9 mouse cellular contexts compared by ENCODE assay signal in the genomic region with DNA sequence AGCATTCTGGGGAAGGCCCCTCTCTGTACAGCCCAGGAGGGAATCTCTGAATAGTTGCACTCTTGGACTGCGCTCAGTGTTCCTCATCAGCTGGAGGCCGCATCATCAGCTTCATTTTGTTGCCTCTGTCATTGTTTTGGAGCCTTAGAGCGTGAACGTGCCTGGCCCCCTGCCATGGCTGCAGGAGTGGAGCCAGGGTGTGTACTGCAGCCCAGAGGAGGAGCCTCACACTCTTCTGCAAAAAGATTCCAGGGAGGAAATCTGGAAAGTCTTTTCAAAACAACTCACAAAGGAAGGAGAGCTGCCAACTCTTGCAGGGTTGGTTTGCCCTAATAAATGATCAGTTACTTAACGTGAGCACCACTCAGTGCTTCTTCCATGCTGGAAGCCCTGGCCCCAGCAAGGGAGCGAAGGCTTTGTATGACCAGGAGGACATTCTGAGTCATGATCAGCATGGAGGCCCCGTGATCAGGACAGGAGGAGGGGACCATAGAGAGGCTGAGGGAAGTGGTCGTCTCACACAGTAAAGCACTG. TPM values are rescaled to one million over a fixed set of nuclear protein-coding genes. Genes with fewer than 3 reads are reported as not detected.
DNase-seq lines count a peak whose midpoint lies in the region; ATAC-seq and TF ChIP-seq lines count a peak whose summit lies in the region.
"Had no signal": no experiment of that assay in that cellular context is flagged by ENCODE, and none has a peak within 500 bp of the region (broad histone marks: within the 10 kb centered on the region; RNA-seq: fewer than 3 reads in every experiment).

No protein-coding gene starts in this region.

- no peak for TF ChIP-seq CTCF in E14TG2a.4 (conservative IDR thresholded peaks at IDR 0.05; ENCODE audit: low read length)

- peaks cover 79% of the 10 kb centered on the region for H3K4me1 ChIP-seq in E14TG2a.4 (replicated peaks; ENCODE audit: low read depth, low read length)
- H3K4me1 ChIP-seq in hindbrain, embryonic 11.5 days (replicated peaks; ENCODE audit: control insufficient read depth, insufficient read depth, low read length) = no peaks in the 10 kb centered on the region; the same call in 1 of the 2 replicates
- H3K4me1 ChIP-seq in midbrain, embryonic 10.5 days = peaks cover 10% of the 10 kb centered on the region

- DNase-seq in cerebellum, adult 8-10 months = peak; percentile 43
- DNase-seq in frontal cortex, postnatal 25 days (ENCODE audit: low spot score in 2 of 2) = peak; percentile 54 to 69
- DNase-seq in hindbrain, embryonic 11.5 days (ENCODE audit: low spot score) = peak; percentile 33
- DNase-seq in layer of hippocampus, adult 9-10 months (ENCODE audit: low spot score) = peak; percentile 52
- DNase-seq in midbrain, embryonic 10.5 days (ENCODE audit: low spot score) = no peak
- peak; percentile 78 for DNase-seq in right cerebral cortex, postnatal 4 days
- DNase-seq in thymus, postnatal 25 days = no peak

- 28% methylated on average over 8 of the region's 8 CpGs for WGBS in hindbrain, embryonic 11.5 days
- WGBS in midbrain, embryonic 10.5 days = 32% methylated on average over 8 of the region's 8 CpGs

- no peaks in the 10 kb centered on the region for H3K9me3 ChIP-seq in E14TG2a.4 (ENCODE audit: low read length)
- H3K9me3 ChIP-seq in hindbrain, embryonic 11.5 days (ENCODE audit: control insufficient read depth, low read length) = no peaks in the 10 kb centered on the region
- H3K9me3 ChIP-seq in midbrain, embryonic 10.5 days (replicated peaks) = no peaks in the 10 kb centered on the region

- no peak overlapping the region for H3K9ac ChIP-seq in hindbrain, embryonic 11.5 days (ENCODE audit: low read depth, low read length)
- H3K9ac ChIP-seq: liver, embryonic 14.5 days had no signal

- no peaks in the 10 kb centered on the region for H3K27me3 ChIP-seq in E14TG2a.4 (ENCODE audit: insufficient read depth, low read length)
- no peaks in the 10 kb centered on the region for H3K27me3 ChIP-seq in hindbrain, embryonic 11.5 days (ENCODE audit: control insufficient read depth, insufficient read depth, low read length)
- no peaks in the 10 kb centered on the region for H3K27me3 ChIP-seq in midbrain, embryonic 10.5 days (ENCODE audit: low read depth, poor library complexity, severe bottlenecking)

- no peaks in the 10 kb centered on the region for H3K36me3 ChIP-seq in E14TG2a.4 (ENCODE audit: insufficient read depth, low read length)
- no peaks in the 10 kb centered on the region for H3K36me3 ChIP-seq in hindbrain, embryonic 11.5 days (ENCODE audit: control insufficient read depth, insufficient read depth, low read length)
- H3K36me3 ChIP-seq in midbrain, embryonic 10.5 days = peaks cover 18% of the 10 kb centered on the region

- peak overlapping the region; percentile 30 for H3K4me3 ChIP-seq in E14TG2a.4 (replicated peaks; ENCODE audit: low read length)
- H3K4me3 ChIP-seq in hindbrain, embryonic 11.5 days (ENCODE audit: low read depth, low read length) = no peak overlapping the region
- no peak overlapping the region for H3K4me3 ChIP-seq in midbrain, embryonic 10.5 days

- H3K27ac ChIP-seq in hindbrain, embryonic 11.5 days (ENCODE audit: low read depth, low read length) = peak overlapping the region; percentile 49
- peak overlapping the region; percentile 73 for H3K27ac ChIP-seq in midbrain, embryonic 10.5 days (replicated peaks)
- H3K27ac ChIP-seq: liver, embryonic 14.5 days had no signal

- ATAC-seq in hindbrain, embryonic 11.5 days (ENCODE audit: low FRiP score) = peak; percentile 85

- no peak overlapping the region for H3K4me2 ChIP-seq in hindbrain, embryonic 11.5 days (replicated peaks; ENCODE audit: low read depth, low read length)

RNA-seq across cellular contexts. Expression of a gene that starts 30.6 kb away (rescaled TPM):
- 47.6 and 47.7 TPM in 2 replicates for polyA plus RNA-seq in hindbrain, embryonic 11.5 days (2014; fragmentation: Nextera tagmentation; extraction: Ambion mirVana)
- polyA plus RNA-seq in midbrain, embryonic 10.5 days (2016; fragmentation: Nextera tagmentation; extraction: Ambion mirVana) = 49.3 and 51.6 TPM in 2 replicates

RNA-seq across cellular contexts. Expression of a gene that starts 34.8 kb away (rescaled TPM):
- polyA plus RNA-seq in hindbrain, embryonic 11.5 days (2014; fragmentation: Nextera tagmentation; extraction: Ambion mirVana) = 85.9 and 98.4 TPM in 2 replicates
- polyA plus RNA-seq in midbrain, embryonic 10.5 days (2016; fragmentation: Nextera tagmentation; extraction: Ambion mirVana) = 83.0 and 92.7 TPM in 2 replicates

Comparison
In these comparisons a context has a peak if more than half of its experiments do, and no peak if none do; other contexts are left out.
1. DNase-seq: peak in cerebellum, adult 8-10 months (single experiment), frontal cortex, postnatal 25 days (2 of 2), hindbrain, embryonic 11.5 days (single experiment), layer of hippocampus, adult 9-10 months (single experiment) and right cerebral cortex, postnatal 4 days (single experiment); none in midbrain, embryonic 10.5 days (single experiment) and thymus, postnatal 25 days (single experiment).